Mouse (Mus musculus) liver, postnatal 0 days (tissue): ENCODE measurements at regions not wholly inside any gene's neighbourhood (a gene's known extent, or its start where the extent isn't known, plus 50 kb on each side); places are given as distances from the start of the nearest gene placed in this dataset.

ENCODE experiments used
- CTCF ChIP-seq: sonication (generic); IDR thresholded peaks from 2 replicates; pipeline ENCODE4 v1.5.1; 2016; ENCODE audit warnings: antibody characterized with exemption, low read depth
- EP300 ChIP-seq: IDR thresholded peaks from 2 replicates; pipeline ENCODE4 v1.6.1; 2016; ENCODE audit warnings: antibody characterized with exemption, low read depth, mild to moderate bottlenecking

GRCm38 (mm10) chr1:79982678-79983280 is 121.8 kb upstream of the Serpine2 start:
- TF ChIP-seq CTCF (no peak), EP300 (no peak)
